Mouse (Mus musculus): ENCODE results near the gene Dcdc2a.

The Dcdc2a gene

DNA sequence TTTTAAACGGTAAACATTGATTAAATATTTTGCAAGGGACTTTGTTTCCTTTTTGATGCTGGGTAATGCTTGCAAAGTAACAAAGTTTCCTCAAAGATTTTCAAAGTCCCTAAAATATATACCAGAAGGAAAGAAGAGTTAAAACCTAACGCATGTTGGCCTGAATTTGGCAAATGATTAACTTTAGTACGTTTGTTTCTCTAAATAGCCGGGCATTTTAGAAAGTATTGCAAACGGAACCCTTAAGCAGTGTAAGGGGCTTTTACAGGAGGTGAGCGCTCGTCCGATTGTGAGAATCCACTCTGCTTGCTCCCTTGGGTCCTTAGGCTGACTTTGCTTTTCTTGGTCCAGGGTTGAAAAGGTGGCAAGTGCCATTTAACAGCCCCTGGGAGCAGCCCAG lies 41.5 kb downstream of the Dcdc2a start:
- no peak for DNase-seq (ENCODE audit: low spot score)

DNA sequence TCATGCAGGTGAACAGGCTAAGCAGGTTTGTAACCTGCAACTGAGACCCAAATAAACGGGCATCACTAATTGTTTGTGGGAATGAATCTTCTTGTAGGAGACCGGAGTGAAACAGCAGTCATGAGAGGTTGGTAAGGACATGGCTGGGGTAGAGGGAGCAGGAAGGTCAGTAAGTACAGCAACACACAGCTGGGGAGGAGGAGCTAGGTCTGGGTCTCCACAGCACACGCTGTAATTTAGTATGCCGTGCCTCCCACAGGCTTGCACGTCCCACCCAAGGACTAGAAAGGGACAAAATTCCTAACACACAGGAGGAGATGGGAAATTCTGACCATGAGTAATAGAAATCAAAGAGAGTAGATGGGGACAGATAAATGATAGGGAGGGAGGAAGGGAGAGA lies 42.8 kb downstream of the Dcdc2a start:
- DNase-seq (ENCODE audit: low spot score) = no peak

DNA sequence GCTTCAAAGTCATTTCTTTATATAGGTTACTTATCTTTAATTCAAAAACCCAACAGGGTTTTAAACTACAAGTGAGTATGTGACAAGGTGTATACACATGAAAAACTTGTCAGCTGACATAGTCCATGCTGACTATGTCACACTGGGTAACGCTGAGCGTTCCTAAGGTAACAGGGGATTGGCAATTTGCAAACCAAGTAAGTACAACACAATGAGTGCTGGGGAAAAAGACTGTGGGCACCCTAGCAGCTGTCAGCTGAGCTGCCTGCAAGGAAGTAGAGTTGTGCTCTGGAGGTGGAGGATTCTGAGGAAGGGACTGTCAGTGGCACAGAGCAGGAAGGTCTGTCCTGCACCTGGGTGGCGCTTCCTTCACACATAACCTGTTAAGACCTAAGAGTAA lies 43.7 kb downstream of the Dcdc2a start:
- DNase-seq (ENCODE audit: low spot score) = no peak

DNA sequence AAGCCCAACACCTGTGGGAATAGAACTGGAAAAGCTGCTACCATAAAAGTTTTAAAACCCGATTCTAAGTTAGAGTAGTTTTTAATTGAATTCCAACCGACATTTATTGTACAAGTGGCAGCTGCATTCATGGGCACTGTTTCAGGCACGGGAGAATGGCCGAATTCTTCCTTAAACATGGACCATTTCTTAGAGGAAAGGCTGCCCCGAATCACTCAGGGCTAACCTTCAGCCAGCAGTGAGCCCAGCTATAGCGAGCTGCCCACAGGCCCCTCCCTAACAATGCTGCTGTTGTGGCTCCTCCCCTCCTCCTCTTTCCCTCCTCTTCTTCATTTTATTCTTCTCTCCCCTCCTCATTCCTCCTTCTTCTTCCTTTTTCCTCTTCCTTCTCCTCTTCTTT lies 44.8 kb downstream of the Dcdc2a start:
- DNase-seq (ENCODE audit: low spot score) = no peak

DNA sequence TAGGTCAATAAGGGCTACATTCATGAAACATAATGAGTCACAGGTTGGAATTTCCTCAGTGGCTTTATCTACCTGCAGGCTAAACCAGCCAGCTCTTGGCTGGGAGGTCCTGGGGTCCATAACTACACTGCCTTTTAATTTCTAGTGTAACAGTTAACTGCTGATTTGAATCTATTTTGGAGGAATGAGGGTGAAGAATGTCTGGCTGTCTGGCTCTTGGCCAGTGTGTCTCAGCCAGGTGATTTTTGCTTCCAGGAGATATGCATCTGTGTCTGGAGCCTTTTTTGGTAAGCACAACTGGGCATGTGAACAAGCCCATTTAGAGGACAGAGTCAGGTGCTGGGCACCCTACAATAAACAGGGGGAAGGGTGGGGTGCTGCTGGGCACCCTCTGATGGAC lies 49.9 kb downstream of the Dcdc2a start:
- no peak for DNase-seq (ENCODE audit: low spot score)

DNA sequence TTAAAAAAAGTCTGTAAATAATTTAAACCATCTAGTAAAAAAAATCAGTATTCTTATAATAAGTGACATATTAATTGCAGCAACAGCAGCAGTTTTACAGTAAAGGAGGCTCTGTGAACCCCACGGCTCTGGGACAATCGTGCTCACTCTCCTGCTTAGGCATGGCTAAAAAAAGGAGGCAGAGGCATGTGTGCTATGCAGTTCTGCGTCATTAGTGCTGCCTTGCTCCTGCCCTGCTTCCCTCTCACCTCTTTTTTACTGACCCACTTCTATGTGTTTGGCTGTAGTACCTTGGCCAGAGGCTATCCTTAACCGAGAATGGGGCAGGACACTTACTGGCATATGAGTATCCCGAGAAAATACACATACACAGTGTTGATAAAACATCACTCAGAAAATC lies 50.9 kb downstream of the Dcdc2a start:
- no peak for DNase-seq (ENCODE audit: low spot score)

DNA sequence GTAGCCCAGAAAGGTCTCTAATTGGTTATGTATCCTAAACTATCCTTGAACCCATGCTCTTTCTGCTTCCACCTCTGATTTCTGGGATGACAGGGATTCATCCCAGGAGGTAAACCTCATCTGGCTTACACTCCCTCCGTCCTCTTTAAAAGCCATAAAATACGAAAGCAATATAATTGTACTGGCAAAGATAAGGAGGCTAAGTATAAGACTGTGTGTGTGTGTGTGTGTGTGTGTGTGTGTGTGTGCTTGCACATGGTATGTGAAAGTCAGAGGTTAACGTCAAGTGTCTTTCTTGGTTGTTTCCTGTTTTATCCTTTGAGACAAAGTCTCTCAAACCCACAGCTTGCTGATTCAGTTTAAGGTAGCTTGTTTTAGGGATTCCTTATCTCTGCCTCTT lies 52.5 kb downstream of the Dcdc2a start:
- DNase-seq (ENCODE audit: low spot score) = no peak

DNA sequence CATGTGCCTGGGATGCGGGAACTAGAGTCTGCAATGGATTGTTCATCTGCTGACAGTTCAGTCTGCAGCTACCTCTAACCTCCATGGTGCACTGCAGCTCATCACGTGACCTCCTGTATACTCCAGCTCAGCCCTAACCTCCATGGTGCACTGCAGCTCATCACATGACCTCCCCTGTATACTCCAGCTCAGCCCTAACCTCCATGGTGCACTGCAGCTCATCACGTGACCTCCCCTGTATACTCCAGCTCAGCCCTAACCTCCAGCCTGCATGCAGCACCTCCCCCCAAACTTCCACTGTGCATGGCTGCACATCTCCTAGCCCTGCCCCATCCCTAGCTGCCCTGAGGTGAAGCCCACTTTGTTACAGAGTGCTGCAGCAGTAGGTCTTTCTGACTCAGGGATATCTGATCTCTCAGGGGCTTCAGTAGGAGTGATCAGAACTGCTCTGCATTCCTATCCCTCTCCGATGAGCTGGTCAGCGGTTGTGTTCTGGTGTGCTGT lies 54.8 kb downstream of the Dcdc2a start:
- no peak for DNase-seq (ENCODE audit: low spot score)

DNA sequence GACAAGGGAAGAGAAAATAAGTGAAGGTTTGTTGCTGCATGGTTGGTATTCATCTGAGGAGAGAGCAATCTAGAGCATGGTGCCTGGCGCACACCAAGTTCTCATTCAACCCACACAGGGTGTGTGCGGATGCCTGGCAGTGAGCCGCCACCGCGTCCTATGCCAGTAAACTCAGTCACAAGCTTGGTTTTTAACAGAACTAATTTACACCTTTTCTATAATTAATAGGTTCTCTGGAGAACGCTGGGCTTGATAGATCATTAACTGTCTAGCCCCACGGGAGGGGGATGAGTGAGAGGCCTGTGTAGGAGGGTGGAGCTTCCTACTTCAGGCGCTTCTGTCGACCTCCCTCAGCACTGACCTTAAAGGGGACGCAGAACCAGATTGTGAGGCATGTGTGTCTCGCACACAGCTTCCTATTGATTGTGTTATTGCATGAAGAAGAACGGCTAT lies 59.7 kb downstream of the Dcdc2a start:
- DNase-seq (ENCODE audit: low spot score) = peak; percentile 13

DNA sequence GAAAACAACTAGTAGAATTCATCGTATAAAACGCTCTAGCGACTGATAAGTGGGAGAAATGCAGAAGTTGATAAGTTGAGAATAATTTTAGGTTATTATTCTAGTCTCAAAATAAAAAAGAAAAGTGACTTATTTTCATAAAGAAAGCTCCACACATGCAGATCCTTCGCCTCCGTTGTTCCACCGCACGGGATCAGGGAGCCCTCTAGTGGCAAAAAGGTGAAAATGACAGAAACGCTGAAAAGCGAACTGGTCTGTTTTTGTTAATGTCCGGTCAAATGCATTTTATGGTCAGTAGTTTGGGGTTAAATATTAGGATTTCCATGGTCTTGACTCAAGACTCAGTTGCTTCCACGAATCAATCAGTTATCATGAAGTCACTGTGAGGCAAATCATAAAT lies 60.2 kb downstream of the Dcdc2a start:
- no peak for DNase-seq (ENCODE audit: low spot score)

DNA sequence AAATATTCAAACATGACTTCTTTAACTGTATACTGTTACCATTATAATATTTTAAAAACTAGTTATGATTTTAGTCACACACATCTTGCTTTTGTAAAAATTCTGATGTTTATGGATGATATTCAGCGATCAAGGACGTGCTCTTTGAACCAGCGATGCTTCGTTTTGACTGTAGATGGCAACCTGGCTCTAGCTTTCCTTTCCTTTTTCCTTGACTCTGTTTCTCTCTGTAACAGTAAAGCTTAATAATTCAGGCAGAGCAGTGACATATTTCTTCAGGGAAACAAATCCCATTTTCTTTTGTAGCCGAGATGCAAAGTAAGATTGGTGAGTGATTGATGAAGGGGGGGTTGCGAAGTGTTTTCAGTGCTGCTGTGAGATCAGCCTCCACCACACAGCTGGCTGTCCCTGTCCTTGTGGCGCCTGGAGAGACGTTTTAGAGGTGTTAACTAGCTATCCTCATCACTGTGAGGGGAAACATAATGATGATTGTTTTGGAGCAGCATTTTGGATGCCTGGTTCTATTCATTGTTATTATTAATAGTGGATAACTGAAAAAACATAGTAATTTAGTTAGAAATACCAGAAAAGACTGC lies 67.0 kb downstream of the Dcdc2a start:
- DNase-seq (ENCODE audit: low spot score) = no peak

DNA sequence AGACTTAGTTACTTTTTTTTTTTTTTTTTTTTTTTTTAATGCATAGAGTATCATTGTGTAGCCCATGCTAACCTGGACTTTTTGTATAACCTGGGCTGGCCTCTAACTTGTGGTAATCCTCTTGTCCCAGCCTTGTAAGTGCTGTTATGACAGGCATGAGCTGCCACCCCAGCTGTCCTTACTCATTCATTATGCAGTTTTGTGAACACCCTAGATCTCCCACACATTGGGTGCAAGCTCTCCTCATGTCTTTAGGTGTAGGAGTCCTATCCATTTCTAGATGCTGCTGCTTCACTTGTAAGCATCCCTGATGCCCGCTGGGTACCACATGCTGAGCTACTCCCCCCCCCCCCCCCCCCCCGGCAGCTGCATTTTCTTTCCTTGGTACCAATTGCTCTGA lies 71.4 kb downstream of the Dcdc2a start:
- DNase-seq (ENCODE audit: low spot score) = no peak

DNA sequence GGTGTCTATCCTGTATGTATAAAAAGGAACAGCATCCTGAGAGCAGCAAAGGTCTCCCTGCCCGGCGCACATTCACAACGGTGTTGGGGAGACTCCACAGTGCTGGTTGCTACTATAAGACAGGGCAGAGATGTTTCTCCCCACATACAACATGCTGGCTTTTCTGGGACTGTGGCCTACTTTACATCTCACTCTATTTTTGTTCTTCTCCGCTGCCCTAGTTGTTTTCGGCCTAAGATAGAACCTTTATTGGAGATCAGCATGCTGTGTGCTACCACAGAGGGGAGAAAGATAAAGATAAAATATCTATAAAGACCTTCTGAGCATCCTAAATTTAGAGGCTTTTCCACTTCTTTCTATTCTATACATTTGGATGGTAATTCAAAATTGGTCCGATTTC lies 72.0 kb downstream of the Dcdc2a start:
- no peak for DNase-seq (ENCODE audit: low spot score)

DNA sequence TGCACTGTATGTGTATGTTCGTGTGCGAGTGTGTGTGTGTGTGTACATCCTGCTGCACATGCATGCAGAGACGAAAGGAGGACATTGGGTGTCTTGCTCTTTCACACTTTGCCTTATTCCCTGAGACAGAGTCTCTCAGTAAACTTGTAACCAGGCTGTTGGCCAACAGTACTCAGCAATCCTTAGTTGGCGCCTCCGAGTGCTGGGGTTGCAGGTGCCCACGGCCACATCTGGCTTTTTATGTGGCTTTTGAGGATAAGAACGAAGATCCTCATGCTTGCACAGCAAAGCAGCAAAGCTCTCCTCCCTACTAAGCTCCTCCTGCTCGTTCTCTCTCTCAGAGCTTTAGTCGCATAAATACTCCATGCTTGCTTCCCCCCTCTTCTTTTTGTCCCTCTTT lies 73.0 kb downstream of the Dcdc2a start:
- DNase-seq (ENCODE audit: low spot score) = no peak

DNA sequence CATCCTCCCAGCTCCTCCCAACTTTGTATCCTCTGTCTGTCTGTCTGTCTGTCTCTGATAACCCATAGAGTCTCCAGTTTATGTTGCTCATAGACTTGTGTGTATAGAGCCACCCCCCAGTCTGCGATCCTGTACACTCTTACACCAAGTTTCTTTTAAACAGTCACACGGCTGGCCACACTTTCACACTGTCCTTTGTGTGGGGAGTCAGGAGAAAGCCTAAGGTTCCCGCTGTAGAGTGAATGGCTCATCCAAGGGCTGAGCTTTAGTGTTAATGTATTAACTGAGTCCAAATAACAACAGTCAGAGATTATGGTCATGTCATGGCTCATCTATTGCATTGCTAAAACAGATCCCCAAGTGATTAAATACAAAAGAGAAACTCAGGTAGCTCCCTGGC lies 87.3 kb downstream of the Dcdc2a start:
- DNase-seq (ENCODE audit: low spot score) = no peak

DNA sequence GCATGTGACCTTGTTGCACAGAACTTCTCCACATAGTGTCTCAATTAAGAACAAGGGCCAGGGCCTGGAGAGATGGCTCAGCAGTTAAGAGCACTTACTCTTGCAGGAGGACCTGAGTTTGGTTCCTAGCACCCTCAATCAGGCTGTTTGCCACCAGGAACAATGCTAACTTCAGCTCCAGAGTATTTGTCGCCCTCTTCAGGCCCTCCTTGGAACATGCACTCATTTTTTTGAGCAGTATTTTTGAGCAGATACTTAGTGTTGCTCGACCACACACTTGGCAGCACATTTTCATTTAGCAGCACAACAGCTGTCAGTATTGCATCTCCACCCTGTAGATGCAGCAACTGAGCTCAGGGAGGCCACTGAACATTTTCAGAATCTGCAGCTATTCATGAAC lies 88.3 kb downstream of the Dcdc2a start:
- no peak for DNase-seq (ENCODE audit: low spot score)

DNA sequence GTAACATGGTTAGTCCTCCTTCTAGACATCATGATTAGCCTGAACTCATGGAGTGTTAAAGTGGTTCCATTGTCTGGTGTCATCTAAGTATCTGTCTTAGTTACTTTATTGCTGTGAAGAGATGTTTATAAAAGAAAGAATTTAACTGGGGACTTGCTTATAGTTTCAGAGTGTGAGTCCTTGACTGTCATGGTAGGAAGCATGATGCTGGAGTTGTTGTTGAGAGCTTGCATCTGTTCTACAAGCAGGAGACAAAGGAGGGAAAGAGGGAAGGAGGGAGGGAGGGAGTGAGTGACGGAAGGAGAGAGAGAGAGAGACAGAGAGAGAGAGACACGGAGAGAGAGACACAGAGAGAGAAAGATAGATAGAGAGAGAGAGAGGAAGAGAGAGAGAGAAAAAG lies 90.4 kb downstream of the Dcdc2a start:
- DNase-seq (ENCODE audit: low spot score) = no peak

DNA sequence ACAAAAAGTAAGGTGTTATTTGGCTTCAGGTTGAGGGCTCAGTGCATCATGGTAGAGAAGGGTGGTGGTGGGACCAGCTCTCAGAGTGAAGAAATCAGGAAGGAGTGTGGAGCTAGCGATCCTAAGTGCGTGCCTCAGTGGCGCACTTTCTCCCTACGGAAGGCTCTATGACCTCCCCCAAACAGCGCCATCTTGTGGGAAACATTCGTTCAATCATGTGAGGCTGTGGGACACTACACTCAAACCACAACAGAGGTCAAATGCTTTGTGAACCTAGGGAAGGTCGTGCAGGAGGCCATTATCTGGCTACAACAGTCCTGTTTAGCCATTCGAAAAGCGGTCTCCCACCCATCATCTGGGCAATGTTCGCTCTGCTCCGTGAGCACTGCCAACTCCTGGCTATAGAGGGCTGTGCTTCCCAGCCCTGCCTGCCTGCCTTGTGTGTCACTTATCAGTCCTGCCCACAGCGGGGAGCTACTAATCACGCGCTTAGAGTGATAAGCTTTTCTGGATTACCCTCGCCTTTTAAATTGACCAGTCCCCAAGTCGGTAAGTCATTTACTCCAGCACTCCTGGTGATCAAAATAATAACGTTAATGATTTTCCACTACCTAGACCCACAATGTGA lies 94.5 kb downstream of the Dcdc2a start:
- no peak for DNase-seq (ENCODE audit: low spot score)

DNA sequence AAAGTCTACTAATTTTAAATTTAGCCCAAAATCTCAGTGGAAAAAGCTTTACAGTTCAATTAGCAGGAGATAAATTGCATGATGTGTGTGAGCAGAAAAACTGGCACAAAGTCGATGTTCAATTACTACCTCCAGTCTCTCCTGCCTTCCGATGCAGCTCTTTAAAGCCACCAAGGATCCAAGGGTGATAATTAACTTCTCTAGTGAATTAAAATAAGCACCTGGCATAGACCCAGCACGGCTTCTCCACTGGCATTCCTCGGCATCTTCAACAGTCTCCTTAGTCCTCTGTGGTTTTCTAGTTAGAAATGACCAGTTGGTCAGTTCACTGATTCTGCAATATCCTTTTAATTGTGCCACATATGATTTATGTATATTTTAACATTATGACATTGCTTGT lies 95.1 kb downstream of the Dcdc2a start:
- DNase-seq (ENCODE audit: low spot score) = no peak

DNA sequence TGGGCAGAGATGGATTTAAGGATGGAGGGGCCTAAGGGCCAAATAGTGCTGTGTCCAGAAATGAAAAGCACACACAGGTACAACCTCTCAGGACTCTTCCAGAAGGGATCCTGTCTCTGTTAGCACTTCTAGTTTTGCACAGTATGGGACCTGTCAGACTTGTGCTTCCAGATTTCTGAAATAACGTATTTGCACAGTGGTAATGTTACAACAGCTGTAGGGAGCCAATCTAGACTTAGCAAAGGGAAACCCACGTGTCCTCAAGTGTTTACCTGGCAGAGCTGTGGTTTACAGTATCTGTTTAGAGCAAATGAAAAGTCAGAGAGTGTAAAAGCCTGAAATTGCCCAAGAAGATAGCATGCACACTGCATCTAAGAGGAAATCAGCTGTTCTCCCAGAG lies 104.1 kb downstream of the Dcdc2a start:
- DNase-seq (ENCODE audit: low spot score) = no peak

DNA sequence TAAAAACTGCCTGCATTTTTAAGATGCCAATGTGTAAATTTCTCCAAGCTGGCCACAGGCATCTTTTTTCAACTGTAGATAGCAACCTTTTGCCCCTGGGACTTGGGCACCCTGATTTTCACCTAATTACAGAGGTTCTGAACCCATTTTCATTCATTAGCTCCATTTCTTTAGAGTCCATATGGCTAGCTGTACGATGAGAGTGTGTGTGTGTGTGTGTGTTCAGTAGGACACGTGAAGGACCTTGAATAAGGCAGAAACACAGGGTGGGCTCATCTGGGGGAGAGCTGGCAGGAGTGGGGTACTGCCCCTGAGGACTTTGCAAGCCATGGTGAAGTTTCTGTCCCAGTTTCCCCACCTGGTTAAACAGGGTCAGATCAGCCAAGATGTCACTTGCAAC lies 105.0 kb downstream of the Dcdc2a start:
- DNase-seq (ENCODE audit: low spot score) = no peak

DNA sequence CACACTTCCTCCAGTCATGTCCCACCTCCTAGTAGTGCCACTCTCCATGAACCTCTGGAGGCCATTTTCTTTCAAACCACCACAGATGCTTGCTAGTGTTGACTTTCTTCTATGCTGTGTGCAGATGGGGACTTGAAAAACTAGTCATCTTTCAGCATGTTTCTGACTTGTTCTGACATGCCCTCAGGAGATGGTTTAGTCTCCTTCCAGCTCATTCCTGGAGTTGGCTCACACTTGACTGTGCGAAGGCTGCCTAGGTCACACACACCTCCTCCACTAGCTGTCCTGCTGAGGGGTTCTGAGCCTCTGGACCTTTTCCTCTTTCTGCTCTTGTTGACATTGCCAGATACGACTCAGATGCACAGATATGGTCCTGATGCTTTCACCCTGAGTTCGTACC lies 106.8 kb downstream of the Dcdc2a start:
- DNase-seq (ENCODE audit: low spot score) = no peak

DNA sequence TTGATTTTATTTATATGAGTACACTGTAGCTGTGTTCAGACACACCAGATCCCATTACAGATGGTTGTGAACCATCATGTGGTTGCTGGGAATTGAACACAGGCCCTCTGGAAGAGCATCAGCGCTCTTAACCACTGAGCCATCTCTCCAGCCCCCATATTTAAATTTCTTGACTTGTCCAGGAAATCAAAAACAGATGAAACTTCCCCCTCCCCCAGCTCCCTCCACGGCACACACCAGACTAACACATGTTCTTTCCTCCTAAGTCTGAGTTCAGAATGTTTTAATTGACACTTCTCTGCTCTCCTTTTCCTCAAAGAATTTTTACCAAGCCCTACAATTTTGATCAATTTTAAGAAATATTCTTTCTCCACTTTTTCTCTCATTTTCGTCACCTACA lies 113.1 kb downstream of the Dcdc2a start:
- DNase-seq (ENCODE audit: low spot score) = no peak

DNA sequence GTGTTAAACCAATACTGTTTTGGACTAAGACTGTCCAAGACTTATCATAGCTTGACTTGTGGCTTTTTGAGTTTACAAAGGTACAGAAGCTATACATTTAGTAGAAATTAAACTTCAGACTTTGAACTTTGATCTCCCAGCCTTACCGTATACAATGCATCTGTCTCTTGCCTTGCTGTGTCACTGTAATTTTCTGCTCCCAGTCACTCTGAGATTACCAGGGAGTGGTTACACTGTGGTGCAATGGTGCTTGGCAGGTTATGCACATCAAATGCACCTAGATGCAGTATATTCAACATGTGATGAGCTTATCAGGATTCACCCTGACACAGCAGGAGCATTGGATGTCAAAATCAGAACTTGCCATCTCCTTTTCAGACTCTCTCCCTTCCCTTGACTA lies 122.0 kb downstream of the Dcdc2a start:
- DNase-seq (ENCODE audit: low spot score) = no peak

Measured in testis, postnatal 14 days (tissue).